ENCODE assay signal across 22 mouse cellular contexts in the genomic region with DNA sequence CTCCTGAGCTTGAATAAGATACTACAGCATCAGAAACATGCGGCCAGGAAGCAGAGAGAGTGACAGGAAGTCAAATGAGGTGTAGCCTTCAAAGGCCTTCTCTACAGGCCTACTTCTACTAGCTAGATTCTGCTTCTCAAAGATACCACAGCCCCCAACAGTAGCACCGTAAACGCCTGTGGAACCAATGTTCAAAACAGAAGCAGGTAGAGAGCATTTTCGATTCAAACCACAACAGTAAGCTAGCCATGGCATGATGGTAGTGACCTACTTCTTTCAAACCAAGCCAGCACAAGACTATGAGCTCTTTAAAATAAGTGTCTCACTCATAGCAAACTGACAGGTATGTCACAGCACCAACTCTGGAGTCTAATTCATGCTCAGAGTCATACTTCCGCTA.
DNase-seq lines count a peak whose midpoint lies in the region; TF ChIP-seq lines count a peak whose summit lies in the region.
"Had no signal": no experiment of that assay in that cellular context is flagged by ENCODE, and none has a peak within 500 bp of the region (broad histone marks: within the 10 kb centered on the region; RNA-seq: fewer than 3 reads in every experiment).

No protein-coding gene starts in this region.

- H3K4me3 ChIP-seq in thymus, adult 2 months (ENCODE audit: control insufficient read depth, insufficient read depth, low read length): no peak overlapping the region
- H3K4me3 ChIP-seq: embryonic facial prominence, embryonic 15.5 days; hindbrain, embryonic 10.5 days; kidney, embryonic 15.5 days; midbrain, embryonic 12.5 days had no signal

- no peak for TF ChIP-seq CTCF in thymus, adult 2 months (IDR thresholded peaks at IDR 0.05; ENCODE audit: borderline replicate concordance, control insufficient read depth, extremely low read depth, insufficient read depth, low read length, poor library complexity)

- H3K27me3 ChIP-seq in thymus, adult 2 months (ENCODE audit: control insufficient read depth, insufficient read depth, low read length): no peaks in the 10 kb centered on the region
- H3K27me3 ChIP-seq: CH12.LX; embryonic facial prominence, embryonic 15.5 days; kidney, embryonic 15.5 days; midbrain, embryonic 12.5 days; Patski had no signal

- H3K4me1 ChIP-seq in thymus, adult 2 months (replicated peaks; ENCODE audit: control insufficient read depth, insufficient read depth, low read length): peaks cover 12% of the 10 kb centered on the region
- H3K4me1 ChIP-seq: embryonic facial prominence, embryonic 15.5 days; hindbrain, embryonic 10.5 days; kidney, embryonic 15.5 days; midbrain, embryonic 12.5 days had no signal

- no peak for TF ChIP-seq POLR2A in thymus, adult 2 months (IDR thresholded peaks at IDR 0.05; ENCODE audit: control insufficient read depth, extremely low read depth, insufficient read depth, low read length, poor library complexity)

- peak; percentile 18 for DNase-seq in lung, postnatal 25 days (ENCODE audit: low spot score)
- no peak for DNase-seq in lung, adult 18-20 months
- DNase-seq in induced T-regulatory cell, adult 2 months (ENCODE audit: low read depth): peak; percentile 45
- peak; percentile 72 for DNase-seq in thymus, adult 2 months
- peak; percentile 61 for DNase-seq in thymus, postnatal 4 days
- no peak for DNase-seq in layer of hippocampus, adult 9-10 months (ENCODE audit: low spot score)
- no peak for DNase-seq in cerebellum, adult 9-10 months
- no peak for DNase-seq in embryo, embryonic 11 days
- DNase-seq: adrenal gland, postnatal 14 days; cerebellum, adult 8-10 months; gastrocnemius, postnatal 14 days; heart, adult 11 months; kidney, postnatal 4 days; liver, postnatal 0 days; lung, postnatal 10 days had no signal

- WGBS in thymus, adult 2 months: 14% methylated on average over 5 of the region's 5 CpGs

- peak overlapping the region; percentile 100 for H3K27ac ChIP-seq in thymus, adult 2 months (ENCODE audit: control insufficient read depth, insufficient read depth, low read length)
- H3K27ac ChIP-seq: embryonic facial prominence, embryonic 15.5 days; hindbrain, embryonic 10.5 days; kidney, embryonic 15.5 days; midbrain, embryonic 12.5 days had no signal

- H3K36me3 ChIP-seq in thymus, adult 2 months (ENCODE audit: control insufficient read depth, insufficient read depth, low read length): no peaks in the 10 kb centered on the region
- H3K36me3 ChIP-seq: embryonic facial prominence, embryonic 15.5 days; G1E; hindbrain, embryonic 10.5 days; kidney, embryonic 15.5 days; midbrain, embryonic 12.5 days had no signal

Comparison
In these comparisons a context has a peak if more than half of its experiments do, and no peak if none do; other contexts are left out.
1. DNase-seq: peak in lung, postnatal 25 days (single experiment), induced T-regulatory cell, adult 2 months (single experiment), thymus, adult 2 months (single experiment) and thymus, postnatal 4 days (single experiment); none in lung, adult 18-20 months (0 of 2), layer of hippocampus, adult 9-10 months (single experiment), cerebellum, adult 9-10 months (single experiment) and embryo, embryonic 11 days (single experiment).